Mouse (Mus musculus) MEL (cell line): ENCODE measurements at regions not wholly inside any gene's neighbourhood (a gene's known extent, or its start where the extent isn't known, plus 50 kb on each side); places are given as distances from the start of the nearest gene placed in this dataset.

Source experiments
- DNase-seq: peaks from one replicate; pipeline ENCODE4 v3.0.0; 2011; ENCODE audit warnings: low read depth, low spot score
- H3K27ac ChIP-seq: 2 replicates; pipeline ENCODE4 v1.5.1; 2012; ENCODE audit warnings: low read depth, mild to moderate bottlenecking, control low read depth, low read length, moderate library complexity; ENCODE audit not compliant: control insufficient read depth
- H3K27me3 ChIP-seq, 2 experiments: fragments of 150-350 bp in 1 of 2; sonication (generic) in 1 of 2; 2 replicates each; pipeline ENCODE4 v1.6.1; 2012; ENCODE audit warnings: low read length in 2 of 2, mild to moderate bottlenecking in 2 of 2, improper control_type of control experiment in 1 of 2, moderate library complexity in 1 of 2; ENCODE audit not compliant: insufficient read depth in 2 of 2, control insufficient read depth in 1 of 2
- H3K36me3 ChIP-seq, 2 experiments: 2 replicates each; pipeline ENCODE4 v1.6.1; 2012 to 2014; ENCODE audit warnings: low read length in 2 of 2, improper control_type of control experiment in 1 of 2, inconsistent platforms in 1 of 2, mild to moderate bottlenecking in 1 of 2; ENCODE audit not compliant: insufficient read depth in 2 of 2, control insufficient read depth in 1 of 2
- H3K4me1 ChIP-seq, 2 experiments: fragments of 150-350 bp in 1 of 2; sonication (generic) in 1 of 2; 2 replicates each; pipeline ENCODE4 v1.6.1; 2012; ENCODE audit warnings: low read length in 2 of 2, improper control_type of control experiment in 1 of 2, mild to moderate bottlenecking in 1 of 2; ENCODE audit not compliant: insufficient read depth in 2 of 2, control insufficient read depth in 1 of 2
- H3K4me3 ChIP-seq, 2 experiments: fragments of 150-350 bp in 1 of 2; sonication (generic) in 1 of 2; 2 replicates each; pipeline ENCODE4 v1.5.1; 2012; ENCODE audit warnings: low read depth in 2 of 2, low read length in 2 of 2, mild to moderate bottlenecking in 2 of 2, moderate library complexity in 2 of 2, control low read depth in 1 of 2, improper control_type of control experiment in 1 of 2; ENCODE audit not compliant: control insufficient read depth in 1 of 2, insufficient read depth in 1 of 2
- H3K79me2 ChIP-seq: 2 replicates; pipeline ENCODE4 v1.6.1; 2012; ENCODE audit warnings: mild to moderate bottlenecking, low read length, moderate library complexity; ENCODE audit not compliant: control insufficient read depth, poor library complexity, insufficient read depth
- H3K9ac ChIP-seq: 2 replicates; pipeline ENCODE4 v1.6.1; 2012; ENCODE audit warnings: low read depth, mild to moderate bottlenecking, control low read depth, low read length, moderate library complexity; ENCODE audit not compliant: control insufficient read depth, poor library complexity, severe bottlenecking
- H3K9me3 ChIP-seq: fragments of 150-350 bp; sonication (generic); replicated peaks from 2 replicates; pipeline ENCODE4 v1.6.1; 2012; ENCODE audit warnings: mild to moderate bottlenecking, low read length, improper control_type of control experiment, moderate library complexity; ENCODE audit not compliant: insufficient read depth
- BHLHE40 ChIP-seq: IDR thresholded peaks from 2 replicates; pipeline ENCODE4 v1.6.1; 2012; ENCODE audit warnings: low read depth, mild to moderate bottlenecking, inconsistent platforms, low read length, improper control_type of control experiment, borderline replicate concordance
- CHD1 ChIP-seq: IDR thresholded peaks from 2 replicates; pipeline ENCODE4 v1.6.1; 2012; ENCODE audit warnings: low read depth, mild to moderate bottlenecking, inconsistent platforms, low read length, improper control_type of control experiment
- E2F4 ChIP-seq: IDR thresholded peaks from 2 replicates; pipeline ENCODE4 v1.6.1; 2011; ENCODE audit warnings: low read depth, low read length, improper control_type of control experiment, borderline replicate concordance
- ELF1 ChIP-seq: IDR thresholded peaks from 2 replicates; pipeline ENCODE4 v1.6.1; 2014; ENCODE audit warnings: low read depth, mild to moderate bottlenecking, inconsistent platforms, low read length, improper control_type of control experiment, moderate library complexity
- EP300 ChIP-seq, 2 experiments: IDR thresholded peaks; 2 replicates each; pipeline ENCODE4 v1.6.1; 2011; ENCODE audit warnings: improper control_type of control experiment in 2 of 2, low read length in 2 of 2, low read depth in 1 of 2, mild to moderate bottlenecking in 1 of 2
- ETS1 ChIP-seq: IDR thresholded peaks from 2 replicates; pipeline ENCODE4 v1.6.1; 2012; ENCODE audit warnings: low read depth, mild to moderate bottlenecking, inconsistent platforms, low read length, improper control_type of control experiment, moderate library complexity
- HCFC1 ChIP-seq: IDR thresholded peaks from 2 replicates; pipeline ENCODE4 v1.6.1; 2012; ENCODE audit warnings: low read depth, mild to moderate bottlenecking, inconsistent platforms, low read length, improper control_type of control experiment, moderate library complexity
- JUND ChIP-seq: IDR thresholded peaks from 2 replicates; pipeline ENCODE4 v1.6.1; 2011; ENCODE audit warnings: low read depth, mild to moderate bottlenecking, improper control_type of control experiment, low read length
- KAT2A ChIP-seq: conservative IDR thresholded peaks from 2 replicates; pipeline ENCODE4 v1.6.1; 2012; ENCODE audit warnings: low read depth, low read length, improper control_type of control experiment, inconsistent platforms
- MAFK ChIP-seq: IDR thresholded peaks from 2 replicates; pipeline ENCODE4 v1.6.1; 2011; ENCODE audit warnings: low read depth, mild to moderate bottlenecking, low read length, improper control_type of control experiment, borderline replicate concordance
- MAX ChIP-seq: IDR thresholded peaks from 2 replicates; pipeline ENCODE4 v1.6.1; 2011; ENCODE audit warnings: low read length, improper control_type of control experiment
- MAZ ChIP-seq: IDR thresholded peaks from 2 replicates; pipeline ENCODE4 v1.6.1; 2012; ENCODE audit warnings: low read depth, mild to moderate bottlenecking, inconsistent platforms, low read length, improper control_type of control experiment
- MEF2A ChIP-seq: IDR thresholded peaks from 2 replicates; pipeline ENCODE4 v1.6.1; 2014; ENCODE audit warnings: low read depth, mild to moderate bottlenecking, inconsistent platforms, low read length, improper control_type of control experiment; ENCODE audit not compliant: poor library complexity, insufficient replicate concordance, severe bottlenecking; ENCODE audit errors: extremely low read depth
- MXI1 ChIP-seq: IDR thresholded peaks from 2 replicates; pipeline ENCODE4 v1.6.1; 2011; ENCODE audit warnings: mild to moderate bottlenecking, low read depth, low read length, improper control_type of control experiment
- MYB ChIP-seq: IDR thresholded peaks from 2 replicates; pipeline ENCODE4 v1.6.1; 2011; ENCODE audit warnings: mild to moderate bottlenecking, low read depth, low read length, improper control_type of control experiment
- MYC ChIP-seq: IDR thresholded peaks from 2 replicates; pipeline ENCODE4 v1.6.1; 2011; ENCODE audit warnings: low read depth, mild to moderate bottlenecking, low read length, improper control_type of control experiment, moderate library complexity
- NELFE ChIP-seq: IDR thresholded peaks from 2 replicates; pipeline ENCODE4 v1.6.1; 2011; ENCODE audit warnings: low read depth, low read length, improper control_type of control experiment
- NRF1 ChIP-seq: IDR thresholded peaks from 2 replicates; pipeline ENCODE4 v1.6.1; 2014; ENCODE audit warnings: low read depth, mild to moderate bottlenecking, inconsistent platforms, low read length, improper control_type of control experiment, moderate library complexity; ENCODE audit not compliant: poor library complexity, insufficient read depth, severe bottlenecking
- SMC3 ChIP-seq: IDR thresholded peaks from 2 replicates; pipeline ENCODE4 v1.6.1; 2011; ENCODE audit warnings: low read depth, low read length, improper control_type of control experiment
- TBP ChIP-seq: IDR thresholded peaks from 2 replicates; pipeline ENCODE4 v1.8.0; 2011; ENCODE audit warnings: low read depth, low read length, improper control_type of control experiment
- TCF12 ChIP-seq: IDR thresholded peaks from 2 replicates; pipeline ENCODE4 v1.6.1; 2014; ENCODE audit warnings: low read depth, mild to moderate bottlenecking, inconsistent platforms, low read length, improper control_type of control experiment, moderate library complexity
- USF1 ChIP-seq: IDR thresholded peaks from 2 replicates; pipeline ENCODE4 v1.6.1; 2014; ENCODE audit warnings: low read depth, mild to moderate bottlenecking, inconsistent platforms, low read length, improper control_type of control experiment, moderate library complexity
- ZKSCAN1 ChIP-seq: IDR thresholded peaks from 2 replicates; pipeline ENCODE4 v1.6.1; 2012; ENCODE audit warnings: low read depth, mild to moderate bottlenecking, inconsistent platforms, low read length, improper control_type of control experiment, moderate library complexity
- ZNF384 ChIP-seq: IDR thresholded peaks from 2 replicates; pipeline ENCODE4 v1.6.1; 2012; ENCODE audit warnings: low read depth, mild to moderate bottlenecking, inconsistent platforms, low read length, improper control_type of control experiment

DNA sequence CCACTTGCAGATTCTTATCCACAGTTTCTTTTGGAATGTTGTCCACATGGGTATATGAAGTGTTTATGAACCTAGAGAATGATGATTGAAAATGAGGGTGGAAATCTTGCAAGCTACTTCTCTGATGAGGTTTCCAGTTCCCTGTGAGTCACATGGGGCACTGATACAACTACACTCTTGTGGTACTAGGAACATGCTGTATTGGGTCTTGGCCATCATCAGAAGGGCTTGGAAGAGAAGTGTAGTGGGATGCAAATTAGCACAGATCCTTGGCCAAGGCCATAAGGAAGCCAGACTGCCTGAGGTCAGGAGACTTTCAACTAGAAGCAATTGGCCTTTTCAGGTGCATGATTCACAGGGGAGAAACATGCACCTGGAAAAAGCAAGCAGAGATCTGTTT is 300.3 kb downstream of the Zic3 start:
- TF ChIP-seq ZKSCAN1 (no peak), MYC (no peak), ZNF384 (no peak)
- H3K4me1 ChIP-seq, result no peaks in the 10 kb centered on the region
- no peaks in the 10 kb centered on the region for H3K9me3 ChIP-seq
- DNase-seq, result no peak
- no peaks in the 10 kb centered on the region for H3K79me2 ChIP-seq
- no peak overlapping the region for H3K9ac ChIP-seq
- H3K27ac ChIP-seq, result no peak overlapping the region
- H3K36me3 ChIP-seq, result no peaks in the 10 kb centered on the region
- H3K4me3 ChIP-seq, result no peak overlapping the region
- no peaks in the 10 kb centered on the region for H3K27me3 ChIP-seq

- Histone ChIP-seq H3K4me1 (no peaks in the 10 kb centered on the region), H3K36me3 (no peaks in the 10 kb centered on the region), H3K27me3 (no peaks in the 10 kb centered on the region), H3K4me3 (no peak overlapping the region)
- TF ChIP-seq MAFK (no peak), TBP (no peak)
- TF ChIP-seq, all 39 proteins: peak for 0
- no peak overlapping the region for H3K9ac ChIP-seq
- no peaks in the 10 kb centered on the region for H3K79me2 ChIP-seq
- DNase-seq, result no peak
- no peak overlapping the region for H3K27ac ChIP-seq
- no peaks in the 10 kb centered on the region for H3K9me3 ChIP-seq
Observed at GRCm38 (mm10) chrX:58351606-58352005, 329.1 kb downstream of the Zic3 start.

DNA sequence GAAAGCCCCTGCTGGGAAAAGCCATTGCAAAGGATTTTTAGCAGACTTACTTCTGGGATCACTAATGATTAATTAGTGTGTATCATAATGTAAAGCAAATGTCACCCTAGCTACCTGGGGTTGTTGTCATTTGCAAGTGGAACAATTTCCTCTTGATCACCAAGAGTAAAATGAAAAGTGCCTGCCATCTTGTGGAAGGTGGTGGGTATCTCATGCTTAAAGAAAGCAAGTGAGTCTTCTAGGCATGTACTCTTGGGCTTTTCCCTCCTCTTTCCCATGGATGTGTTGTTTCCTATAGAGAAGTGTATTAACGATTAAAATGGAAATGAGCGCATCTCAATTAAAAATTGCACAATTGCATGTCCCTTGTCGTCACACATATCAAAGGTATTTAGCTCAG is 355.4 kb downstream of the Zic3 start:
- Histone ChIP-seq H3K4me1 (no peaks in the 10 kb centered on the region), H3K9ac (no peak overlapping the region), H3K4me3 (no peak overlapping the region), H3K27ac (no peak overlapping the region), H3K27me3 (no peaks in the 10 kb centered on the region), H3K9me3 (no peaks in the 10 kb centered on the region), H3K79me2 (no peaks in the 10 kb centered on the region), H3K36me3 (no peaks in the 10 kb centered on the region)
- no peak for DNase-seq
- TF ChIP-seq NELFE (no peak), HCFC1 (no peak), MAZ (no peak), NRF1 (no peak), ELF1 (no peak), MYB (no peak), MAX (no peak), MEF2A (no peak), ZNF384 (no peak), E2F4 (no peak), USF1 (no peak), SMC3 (no peak), BHLHE40 (no peak), MXI1 (no peak), KAT2A (no peak), ETS1 (no peak), CHD1 (no peak), JUND (no peak), TCF12 (no peak), EP300 (IDR thresholded peaks at IDR 0.05; ENCODE audit: low read depth in 1 of 2, low read length in 2 of 2) (no peak)
